Mouse (Mus musculus): ENCODE data around the gene G0s2. TPM values are rescaled to one million over a fixed set of nuclear protein-coding genes. Genes with fewer than 3 reads are reported as not detected.

G0s2 gene
- total RNA-seq (2018; cell fraction: chromatin; rRNA removed): 1 to 10 TPM in 1 of 26 experiments, not detected in 25; 1.2 TPM
- total RNA-seq (2018; cell fraction: cytosol; rRNA removed): 1 to 10 TPM in 1 of 26 experiments, under 1 TPM in 20, not detected in 5; 0.17 to 1.1 (median 0.44) TPM
- 1 to 10 TPM in 4 of 26 experiments, not detected in 22; 1.0 to 1.6 (median 1.4) TPM for total RNA-seq (2018; cell fraction: nucleus; rRNA removed)
- 0.43 TPM in 1 of 3 replicates, not detected in the others for polyA plus RNA-seq (2018)

GRCm38 (mm10) chr1:193272916-193273601 lies at the start of gene G0s2:
G0s2 (minus strand) TSS chr1:193273217.
- whole genome bisulfite sequencing (ENCODE audit: missing documents): 18% methylated on average over 20 of the region's 23 CpGs
- Histone ChIP-seq H3K36me3 (ENCODE audit: inconsistent target) (no peaks in the 10 kb centered on the region), H3K27ac (no peak within 1 kb of the TSS), H3K4me3 (ENCODE audit: inconsistent target) (no peak within 1 kb of the TSS), H3K79me2 (ENCODE audit: inconsistent target) (no peaks in the 10 kb centered on the region)

- WGBS (ENCODE audit: missing documents): 88% methylated on average over 8 of the region's 8 CpGs
- Histone ChIP-seq H3K79me2 (ENCODE audit: inconsistent target) (no peaks in the 10 kb centered on the region), H3K27ac (no peak overlapping the region), H3K4me3 (ENCODE audit: inconsistent target) (no peak overlapping the region), H3K36me3 (ENCODE audit: inconsistent target) (no peaks in the 10 kb centered on the region)
Observed at GRCm38 (mm10) chr1:193320398-193320797, 47.4 kb upstream of the G0s2 start.

GRCm38 (mm10) chr1:193319721-193320120 lies 46.7 kb upstream of the G0s2 start:
- no peaks in the 10 kb centered on the region for H3K36me3 ChIP-seq (ENCODE audit: inconsistent target)
- 82% methylated on average over 3 of the region's 3 CpGs for WGBS (ENCODE audit: missing documents)
- no peaks in the 10 kb centered on the region for H3K79me2 ChIP-seq (ENCODE audit: inconsistent target)
- H3K4me3 ChIP-seq (ENCODE audit: inconsistent target): no peak overlapping the region
- H3K27ac ChIP-seq: no peak overlapping the region

- 75% methylated on average over 6 of the region's 6 CpGs for WGBS (ENCODE audit: missing documents)
- H3K79me2 ChIP-seq (ENCODE audit: inconsistent target): no peaks in the 10 kb centered on the region
- H3K4me3 ChIP-seq (ENCODE audit: inconsistent target): no peak overlapping the region
- no peaks in the 10 kb centered on the region for H3K36me3 ChIP-seq (ENCODE audit: inconsistent target)
- H3K27ac ChIP-seq: no peak overlapping the region
Observed at GRCm38 (mm10) chr1:193317159-193317559, 44.1 kb upstream of the G0s2 start.

GRCm38 (mm10) chr1:193316358-193316750 lies 43.3 kb upstream of the G0s2 start:
- H3K79me2 ChIP-seq (ENCODE audit: inconsistent target): no peaks in the 10 kb centered on the region
- WGBS (ENCODE audit: missing documents): 89% methylated on average over 9 of the region's 9 CpGs
- no peaks in the 10 kb centered on the region for H3K36me3 ChIP-seq (ENCODE audit: inconsistent target)
- no peak overlapping the region for H3K4me3 ChIP-seq (ENCODE audit: inconsistent target)
- no peak overlapping the region for H3K27ac ChIP-seq

- 73% methylated on average over 5 of the region's 5 CpGs for WGBS (ENCODE audit: missing documents)
- H3K79me2 ChIP-seq (ENCODE audit: inconsistent target): no peaks in the 10 kb centered on the region
- H3K4me3 ChIP-seq (ENCODE audit: inconsistent target): no peak overlapping the region
- no peaks in the 10 kb centered on the region for H3K36me3 ChIP-seq (ENCODE audit: inconsistent target)
- H3K27ac ChIP-seq: no peak overlapping the region
Observed at GRCm38 (mm10) chr1:193315705-193316357, 42.8 kb upstream of the G0s2 start.

GRCm38 (mm10) chr1:193311596-193311995 lies 38.6 kb upstream of the G0s2 start:
- Histone ChIP-seq H3K4me3 (ENCODE audit: inconsistent target) (no peak overlapping the region), H3K27ac (no peak overlapping the region), H3K79me2 (ENCODE audit: inconsistent target) (no peaks in the 10 kb centered on the region), H3K36me3 (ENCODE audit: inconsistent target) (no peaks in the 10 kb centered on the region)
- 88% methylated on average over 1 of the region's 1 CpGs for WGBS (ENCODE audit: missing documents)

GRCm38 (mm10) chr1:193310519-193311085 lies 37.6 kb upstream of the G0s2 start:
- 71% methylated on average over 3 of the region's 3 CpGs for WGBS (ENCODE audit: missing documents)

GRCm38 (mm10) chr1:193309785-193310518 lies 36.9 kb upstream of the G0s2 start:
- Histone ChIP-seq H3K36me3 (ENCODE audit: inconsistent target) (no peaks in the 10 kb centered on the region), H3K79me2 (ENCODE audit: inconsistent target) (no peaks in the 10 kb centered on the region), H3K27ac (no peak overlapping the region), H3K4me3 (ENCODE audit: inconsistent target) (no peak overlapping the region)
- whole genome bisulfite sequencing (ENCODE audit: missing documents): 50% methylated on average over 1 of the region's 1 CpGs

More at GRCm38 (mm10) chr1:193310519-193311085, 37.6 kb upstream of the G0s2 start:
- no peak overlapping the region for H3K4me3 ChIP-seq (ENCODE audit: inconsistent target)
- H3K79me2 ChIP-seq (ENCODE audit: inconsistent target): no peaks in the 10 kb centered on the region
- no peaks in the 10 kb centered on the region for H3K36me3 ChIP-seq (ENCODE audit: inconsistent target)
- H3K27ac ChIP-seq: no peak overlapping the region

- no peak overlapping the region for H3K4me3 ChIP-seq (ENCODE audit: inconsistent target)
- no peaks in the 10 kb centered on the region for H3K79me2 ChIP-seq (ENCODE audit: inconsistent target)
- 93% methylated on average over 2 of the region's 2 CpGs for WGBS (ENCODE audit: missing documents)
- H3K36me3 ChIP-seq (ENCODE audit: inconsistent target): no peaks in the 10 kb centered on the region
- no peak overlapping the region for H3K27ac ChIP-seq
Observed at GRCm38 (mm10) chr1:193306832-193307231, 33.8 kb upstream of the G0s2 start.

- Histone ChIP-seq H3K79me2 (ENCODE audit: inconsistent target) (no peaks in the 10 kb centered on the region), H3K27ac (no peak overlapping the region), H3K4me3 (ENCODE audit: inconsistent target) (no peak overlapping the region), H3K36me3 (ENCODE audit: inconsistent target) (no peaks in the 10 kb centered on the region)
- 80% methylated on average over 7 of the region's 7 CpGs for WGBS (ENCODE audit: missing documents)
Observed at GRCm38 (mm10) chr1:193305386-193305785, 32.4 kb upstream of the G0s2 start.

GRCm38 (mm10) chr1:193303096-193303495 lies 30.1 kb upstream of the G0s2 start:
- Histone ChIP-seq H3K27ac (no peak overlapping the region), H3K79me2 (ENCODE audit: inconsistent target) (no peaks in the 10 kb centered on the region), H3K36me3 (ENCODE audit: inconsistent target) (no peaks in the 10 kb centered on the region), H3K4me3 (ENCODE audit: inconsistent target) (no peak overlapping the region)
- WGBS (ENCODE audit: missing documents): 41% methylated on average over 2 of the region's 2 CpGs

GRCm38 (mm10) chr1:193302093-193302405 lies 29.0 kb upstream of the G0s2 start:
- no peaks in the 10 kb centered on the region for H3K36me3 ChIP-seq (ENCODE audit: inconsistent target)
- no peak overlapping the region for H3K27ac ChIP-seq
- H3K4me3 ChIP-seq (ENCODE audit: inconsistent target): no peak overlapping the region
- H3K79me2 ChIP-seq (ENCODE audit: inconsistent target): no peaks in the 10 kb centered on the region
- WGBS (ENCODE audit: missing documents): 84% methylated on average over 8 of the region's 8 CpGs

- no peak overlapping the region for H3K27ac ChIP-seq
- H3K36me3 ChIP-seq (ENCODE audit: inconsistent target): no peaks in the 10 kb centered on the region
- 83% methylated on average over 6 of the region's 6 CpGs for WGBS (ENCODE audit: missing documents)
- H3K79me2 ChIP-seq (ENCODE audit: inconsistent target): no peaks in the 10 kb centered on the region
- H3K4me3 ChIP-seq (ENCODE audit: inconsistent target): no peak overlapping the region
Observed at GRCm38 (mm10) chr1:193301216-193302092, 28.4 kb upstream of the G0s2 start.

Data from macrophage (primary cell).